Mouse (Mus musculus): ENCODE results near the gene Gm15446.
A peak's percentile ranks its signal among the peaks of the same experiment; 100 is the strongest.
"Not testable (repeated sequence)": the region's sequence is repeated elsewhere in the genome, so short reads cannot be mapped to it uniquely, and the experiment has no call there.

Gene Gm15446

DNA sequence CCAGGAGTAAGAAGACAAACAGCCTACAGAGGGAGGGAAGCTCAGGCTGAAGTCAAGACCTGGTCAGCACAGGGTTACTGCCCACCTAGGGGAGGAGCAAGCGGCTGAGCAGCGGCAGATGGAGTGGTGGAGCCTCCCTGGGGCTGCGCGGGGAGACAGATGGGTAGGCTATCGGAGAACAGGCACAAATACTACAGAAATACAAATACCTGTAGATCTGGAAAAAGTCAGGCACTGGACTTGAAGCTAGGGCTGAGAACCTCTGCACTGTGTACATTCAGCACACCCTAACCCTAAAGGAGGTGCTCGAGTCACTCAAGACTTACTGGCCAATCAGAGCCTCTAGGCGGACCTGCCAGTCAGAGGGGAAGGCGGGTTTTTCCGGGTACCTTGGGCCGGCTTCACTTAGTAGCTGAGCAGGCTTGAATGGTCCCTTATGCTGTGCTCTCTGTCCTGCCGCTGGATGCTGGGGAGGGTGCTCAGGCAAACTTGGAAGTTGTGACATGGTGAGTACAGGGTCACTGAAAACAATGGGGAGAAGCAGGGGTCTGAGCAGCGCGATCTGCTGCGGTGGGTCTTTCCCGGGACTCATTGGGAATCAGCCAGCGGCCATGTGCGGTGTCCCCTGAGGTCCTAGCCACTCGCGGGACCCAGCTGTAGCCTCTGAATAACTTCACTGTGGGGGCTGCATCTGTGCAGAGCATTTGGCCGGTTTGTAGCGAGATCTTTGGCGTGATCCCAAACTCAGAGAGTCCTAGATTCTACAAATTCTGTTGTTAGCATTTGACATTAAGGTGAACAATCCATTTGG is at the start of gene Gm15446:
Gm15446 (plus strand) TSS at position 140 of the 811 bp plus-strand sequence.
- DNase-seq = peak; percentile 85 to 86

DNA sequence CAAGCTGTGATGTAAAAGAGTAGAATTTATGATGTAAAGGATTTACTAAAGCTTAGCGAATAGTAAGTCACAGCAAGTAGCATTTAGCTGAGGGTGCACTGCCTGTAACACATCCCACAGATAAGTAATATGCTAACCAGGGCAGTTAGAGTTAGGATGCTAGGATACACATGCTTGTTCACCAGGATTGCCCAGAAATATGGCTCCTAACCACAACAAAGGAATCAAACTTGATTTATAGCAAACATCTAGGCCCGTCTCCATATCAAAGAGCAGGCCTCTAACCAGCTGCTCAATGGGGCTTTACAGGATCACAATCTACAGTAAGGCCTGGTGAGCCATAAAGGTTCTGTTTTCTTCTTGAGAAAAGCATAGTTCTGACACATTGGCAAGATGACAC is 929 bp downstream of the Gm15446 start:
- DNase-seq = not testable (repeated sequence)

DNA sequence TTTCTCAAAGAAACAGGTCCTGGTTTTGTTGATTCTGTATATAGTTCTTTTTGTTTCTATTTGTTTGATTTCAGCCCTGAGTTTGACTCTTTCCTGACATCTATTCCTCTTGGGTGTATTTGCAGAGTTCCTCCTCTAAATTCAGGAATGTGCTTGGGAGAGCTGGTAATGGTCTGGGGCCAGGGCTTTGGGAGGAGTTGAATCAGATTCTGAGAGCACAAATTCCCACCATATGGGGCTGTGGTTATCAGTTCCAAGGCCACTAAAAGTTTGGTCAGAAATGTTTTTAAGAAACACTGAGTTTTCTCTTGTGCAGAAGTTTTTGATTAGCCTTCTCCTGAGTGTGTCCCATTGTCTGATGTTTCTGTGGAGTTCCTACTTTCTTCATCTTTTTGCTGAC is 1.7 kb downstream of the Gm15446 start:
- DNase-seq = no peak

DNA sequence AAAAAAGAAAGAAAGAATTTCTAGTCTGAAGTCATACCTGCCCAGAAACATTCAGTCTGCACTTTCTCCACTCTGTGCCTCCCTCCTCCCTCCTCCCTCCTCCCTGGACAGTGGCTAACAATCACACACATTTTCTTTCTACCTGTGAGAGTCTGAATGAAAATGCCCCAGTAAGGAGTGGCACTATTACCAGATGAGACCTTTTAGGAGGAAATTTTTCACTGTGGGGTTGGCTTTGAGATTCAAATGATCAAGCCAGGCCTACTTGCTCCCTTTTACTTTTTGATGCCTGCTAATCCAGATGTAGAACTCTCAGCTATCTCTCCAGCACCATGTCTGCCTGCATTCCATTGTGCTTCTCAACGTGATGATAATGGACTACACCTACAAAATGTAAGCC is 27.1 kb downstream of the Gm15446 start:
- no peak for DNase-seq

DNA sequence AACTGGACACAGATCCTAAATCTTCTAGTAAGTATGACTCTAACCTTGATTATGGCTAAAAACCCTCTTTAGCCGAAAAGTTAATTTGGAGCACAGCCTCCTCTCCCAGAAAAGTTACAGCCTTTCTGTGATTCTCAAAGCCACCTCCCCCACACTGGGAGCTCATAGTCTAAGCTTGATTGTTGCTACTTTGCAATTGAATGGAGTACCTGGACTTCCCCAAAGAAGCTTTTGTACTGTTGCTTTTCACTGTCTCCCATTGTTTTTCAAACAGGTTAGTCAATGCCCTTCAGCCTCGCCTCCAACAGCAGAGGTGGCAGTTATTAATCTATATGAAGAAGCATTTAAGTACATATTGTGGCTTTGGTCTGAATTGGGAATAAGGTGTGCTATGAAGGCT is 57.5 kb downstream of the Gm15446 start:
- DNase-seq = not testable (repeated sequence)
